Mouse (Mus musculus): Measurements from ENCODE around the gene Usp38. TPM values are rescaled to one million over a fixed set of nuclear protein-coding genes. Genes with fewer than 3 reads are reported as not detected.
"Not testable (repeated sequence)": the region's sequence is repeated elsewhere in the genome, so short reads cannot be mapped to it uniquely, and the experiment has no call there.

Usp38 gene
- 10 to 100 TPM; 22.1 to 23.7 TPM for total RNA-seq (2021)

- intact Hi-C loops (cut with DNase I): no loop called here
- peak; percentile 99 to 100 for DNase-seq (ENCODE audit: low spot score in 2 of 2)
Measured at GRCm38 (mm10) chr8:81014789-81015699, at the start of gene Usp38. Usp38 (minus strand) TSS chr8:81014928.

GRCm38 (mm10) chr8:81062566-81062965 is 47.8 kb upstream of the Usp38 start:
- intact Hi-C loops (cut with DNase I): loop anchor here (5.0 to 10.0 kb wide), 2 partner anchors 280 to 1772 kb away; partner anchors contain the start of gene Inpp4b
- no peak for DNase-seq (ENCODE audit: low spot score in 2 of 2)

DNA sequence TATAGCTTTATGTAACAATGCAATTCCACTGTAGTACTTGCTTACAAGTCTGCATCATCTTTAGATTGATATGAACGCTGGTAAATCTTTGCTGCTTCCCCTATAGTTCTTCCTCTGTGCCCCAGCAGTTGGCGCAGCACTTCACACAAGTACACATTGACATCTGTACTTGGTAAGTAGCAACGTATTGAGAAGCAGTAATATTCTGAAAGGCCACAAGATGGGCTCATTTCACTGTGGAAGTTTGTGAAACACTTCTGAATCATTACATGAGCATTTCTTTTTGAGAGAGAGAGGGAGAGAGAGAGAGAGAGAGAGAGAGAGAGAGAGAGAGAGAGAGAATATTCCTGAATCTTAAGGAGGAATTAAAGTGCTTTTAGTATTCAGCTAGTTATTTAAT is 47.2 kb upstream of the Usp38 start:
- DNase-seq (ENCODE audit: low spot score in 2 of 2): no peak
- intact Hi-C loops (cut with DNase I): loop anchor here (2.0 to 10.0 kb wide), 3 partner anchors 280 to 1773 kb away; partner anchors contain the start of gene Inpp4b

GRCm38 (mm10) chr8:81044201-81044600 is 29.5 kb upstream of the Usp38 start:
- DNase-seq (ENCODE audit: low spot score in 2 of 2): no peak
- intact Hi-C loops (cut with DNase I): no loop called here

DNA sequence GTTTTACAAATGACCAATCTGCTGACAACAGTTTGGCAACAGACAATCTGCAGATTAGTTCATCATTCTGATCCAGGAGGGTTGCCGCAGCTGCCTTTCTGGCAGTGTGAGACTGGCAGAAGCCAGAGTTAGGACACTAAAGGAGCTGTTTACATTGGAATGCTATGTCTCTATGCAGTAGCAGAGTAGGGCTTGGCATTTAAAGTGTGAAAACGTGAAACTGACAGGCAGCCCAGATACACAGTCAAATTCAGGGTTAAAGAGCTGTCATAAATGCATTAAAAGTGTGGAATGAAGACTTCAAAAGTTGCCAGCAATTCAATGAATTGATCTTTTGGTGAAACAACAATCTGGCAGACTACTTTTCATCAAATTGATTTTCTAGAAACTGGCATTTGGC is 13.3 kb upstream of the Usp38 start:
- intact Hi-C loops (cut with DNase I): no loop called here
- DNase-seq (ENCODE audit: low spot score in 2 of 2): no peak

- intact Hi-C loops (cut with DNase I); DNase-seq (ENCODE audit: low spot score in 2 of 2): not testable (repeated sequence)
Measured at GRCm38 (mm10) chr8:81017548-81017947, 2.8 kb upstream of the Usp38 start.

- peak in 1 of 2 experiments; percentile 14 for DNase-seq (ENCODE audit: low spot score in 2 of 2)
- intact Hi-C loops (cut with DNase I): no loop called here
Measured at GRCm38 (mm10) chr8:81013811-81014530, 757 bp downstream of the Usp38 start.

- no peak for DNase-seq (ENCODE audit: low spot score in 2 of 2)
- intact Hi-C loops (cut with DNase I): no loop called here
Measured at GRCm38 (mm10) chr8:81012699-81013098, 2.0 kb downstream of the Usp38 start.

GRCm38 (mm10) chr8:81012031-81012560 is 2.6 kb downstream of the Usp38 start:
- intact Hi-C loops (cut with DNase I): no loop called here
- DNase-seq (ENCODE audit: low spot score in 2 of 2): no peak

DNA sequence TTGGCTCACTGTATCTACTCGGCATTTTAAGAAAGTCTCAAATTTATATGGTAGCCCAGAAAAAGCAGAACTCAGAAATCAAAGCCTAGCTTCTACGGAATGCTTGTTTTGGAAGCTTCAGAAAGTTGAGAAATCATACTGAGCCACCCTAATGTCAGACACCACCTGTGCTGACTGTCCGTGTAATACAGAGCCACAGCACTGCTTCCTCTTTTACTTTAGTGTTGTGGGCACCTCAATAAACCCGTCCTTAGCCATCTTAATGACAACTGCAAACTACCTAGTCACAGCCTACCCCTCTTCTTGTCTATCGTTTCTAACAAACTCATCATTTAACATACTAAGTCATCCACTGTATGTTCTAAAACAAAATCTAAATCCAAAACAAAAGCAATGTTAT is 4.3 kb downstream of the Usp38 start:
- intact Hi-C loops (cut with DNase I): no loop called here
- no peak for DNase-seq (ENCODE audit: low spot score in 2 of 2)

DNA sequence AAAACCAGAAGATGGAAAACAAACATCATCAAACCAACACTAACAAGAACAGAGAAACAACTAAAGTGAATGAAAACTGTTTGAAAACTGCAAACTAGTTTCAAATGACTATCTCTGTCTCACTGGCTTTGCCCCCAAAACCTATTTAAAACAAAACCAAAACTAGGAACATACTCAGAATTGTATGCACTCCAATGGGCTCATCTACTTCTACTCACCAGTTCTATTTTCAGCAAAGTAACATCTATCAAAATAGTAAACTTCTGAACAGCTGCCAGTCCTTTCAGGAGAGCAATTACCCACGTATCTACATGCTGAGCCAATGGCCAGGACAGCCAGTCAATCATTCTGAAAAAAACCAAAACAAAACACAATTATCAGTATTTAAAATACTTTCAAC is 9.6 kb downstream of the Usp38 start:
- no peak for DNase-seq (ENCODE audit: low spot score in 2 of 2)
- intact Hi-C loops (cut with DNase I): no loop called here

GRCm38 (mm10) chr8:80996632-80997031 is 18.1 kb downstream of the Usp38 start:
- intact Hi-C loops (cut with DNase I): loop anchor here (5.0 to 10.0 kb wide), 3 partner anchors 119 to 502 kb away; partner anchors contain the start of gene Gypa
- DNase-seq (ENCODE audit: low spot score in 2 of 2): no peak

GRCm38 (mm10) chr8:80991937-80992336 is 22.8 kb downstream of the Usp38 start:
- DNase-seq (ENCODE audit: low spot score in 2 of 2): no peak
- intact Hi-C loops (cut with DNase I): loop anchor here (5.0 to 10.0 kb wide), 2 partner anchors 220 to 497 kb away; partner anchors contain the start of gene Gypa

GRCm38 (mm10) chr8:80982829-80983228 is 31.9 kb downstream of the Usp38 start:
- intact Hi-C loops (cut with DNase I): no loop called here
- DNase-seq (ENCODE audit: low spot score in 2 of 2): no peak

- DNase-seq (ENCODE audit: low spot score in 2 of 2): no peak
- intact Hi-C loops (cut with DNase I): no loop called here
Measured at GRCm38 (mm10) chr8:80981696-80982095, 33.0 kb downstream of the Usp38 start.

DNA sequence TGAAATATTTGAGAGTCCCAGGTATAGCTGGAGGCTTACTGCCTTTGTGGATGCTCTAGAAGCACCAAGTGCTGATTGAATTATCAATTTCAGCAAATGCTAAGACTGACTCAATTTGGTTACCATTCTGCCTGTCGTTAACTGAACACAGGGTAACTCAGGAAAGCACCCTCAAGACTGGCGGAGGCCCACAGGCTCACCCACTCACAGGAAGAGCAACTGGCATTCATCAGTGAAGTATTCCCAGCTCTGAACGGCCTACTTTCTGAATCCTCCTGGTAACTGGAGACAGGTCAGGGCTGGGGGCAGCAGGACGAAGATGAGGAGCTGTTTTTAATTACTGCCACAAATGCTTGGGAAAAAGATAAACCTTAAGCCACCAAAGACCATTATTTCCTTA is 34.7 kb downstream of the Usp38 start:
- intact Hi-C loops (cut with DNase I): no loop called here
- no peak for DNase-seq (ENCODE audit: low spot score in 2 of 2)

- no peak for DNase-seq (ENCODE audit: low spot score in 2 of 2)
- intact Hi-C loops (cut with DNase I): no loop called here
Measured at GRCm38 (mm10) chr8:80977231-80977630, 37.5 kb downstream of the Usp38 start.

DNA sequence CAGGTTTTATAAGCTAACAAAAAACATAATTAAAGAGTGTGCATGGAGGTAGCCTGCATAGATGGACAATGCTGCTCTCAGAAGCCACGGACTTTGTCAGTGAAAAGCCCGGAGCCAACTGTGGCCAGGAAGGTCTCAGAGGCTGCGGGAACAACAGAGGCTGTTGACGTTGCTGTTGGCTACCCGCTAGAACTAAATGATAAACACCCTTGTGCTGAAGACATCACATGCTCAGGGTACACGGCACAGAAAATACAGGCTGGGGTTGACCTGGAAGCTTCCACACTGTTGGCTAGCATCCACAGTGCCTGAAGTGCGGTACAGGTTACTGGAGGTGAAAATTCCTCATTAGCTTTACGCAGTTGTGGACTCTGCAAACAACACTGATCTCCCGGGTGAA is 43.6 kb downstream of the Usp38 start:
- intact Hi-C loops (cut with DNase I): no loop called here
- no peak for DNase-seq (ENCODE audit: low spot score in 2 of 2)

- intact Hi-C loops (cut with DNase I): no loop called here
Measured at GRCm38 (mm10) chr8:80970000-80970685, 44.6 kb downstream of the Usp38 start.

DNA sequence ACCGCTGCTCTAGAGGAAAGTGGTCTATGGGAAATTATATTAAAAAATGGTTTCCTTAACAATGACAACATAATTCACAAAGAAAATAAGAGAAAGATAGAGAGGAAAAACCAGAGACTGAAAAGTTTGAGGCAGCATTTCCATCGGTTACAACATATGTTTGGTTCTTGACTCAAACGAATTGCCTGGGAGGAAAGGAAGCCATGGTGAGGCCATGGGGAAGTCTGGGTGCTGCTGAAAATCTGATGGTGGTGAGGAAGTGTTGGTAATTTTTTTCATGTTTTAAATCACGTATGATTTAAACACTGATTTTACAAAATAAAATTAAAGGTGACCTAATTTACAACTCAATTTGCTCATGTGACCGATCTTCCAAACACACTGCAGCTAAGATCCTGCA is 45.3 kb downstream of the Usp38 start:
- DNase-seq (ENCODE audit: low spot score in 2 of 2): no peak
- intact Hi-C loops (cut with DNase I): no loop called here

More at GRCm38 (mm10) chr8:80970000-80970685, 44.6 kb downstream of the Usp38 start:
- no peak for DNase-seq (ENCODE audit: low spot score in 2 of 2)
